Mouse (Mus musculus) forebrain, embryonic 13.5 days (tissue): ENCODE results near the gene Man2a1. TPM values are rescaled to one million over a fixed set of nuclear protein-coding genes. Genes with fewer than 3 reads are reported as not detected.
"Not testable (repeated sequence)": the region's sequence is repeated elsewhere in the genome, so short reads cannot be mapped to it uniquely, and the experiment has no call there.

ENCODE experiments used
- ATAC-seq: fragments of 200-750 bp; cut with Nextera tagmentation; 2 replicates; pipeline ENCODE4 v1.8.0; 2017
- H3K27ac ChIP-seq: fragments of 300-500 bp; sonication (generic); 2 replicates; pipeline ENCODE4 v1.5.1; 2015; ENCODE audit warnings: inconsistent platforms, mild to moderate bottlenecking, moderate library complexity
- H3K27me3 ChIP-seq: fragments of 300-500 bp; sonication (generic); 2 replicates; pipeline ENCODE4 v1.6.1; 2015; ENCODE audit warnings: mild to moderate bottlenecking, inconsistent platforms
- H3K36me3 ChIP-seq: fragments of 300-500 bp; sonication (generic); 2 replicates; pipeline ENCODE4 v1.6.1; 2015; ENCODE audit warnings: mild to moderate bottlenecking, inconsistent platforms; ENCODE audit not compliant: poor library complexity, severe bottlenecking
- H3K4me1 ChIP-seq: fragments of 300-500 bp; sonication (generic); 2 replicates; pipeline ENCODE4 v1.6.1; 2015; ENCODE audit warnings: inconsistent platforms
- H3K4me2 ChIP-seq: fragments of 300-500 bp; sonication (generic); 2 replicates; pipeline ENCODE4 v1.6.1; 2015; ENCODE audit warnings: inconsistent platforms, mild to moderate bottlenecking, moderate library complexity
- H3K4me3 ChIP-seq: fragments of 300-500 bp; sonication (generic); 2 replicates; pipeline ENCODE4 v1.5.1; 2015; ENCODE audit warnings: mild to moderate bottlenecking, inconsistent platforms
- H3K9ac ChIP-seq: fragments of 300-500 bp; sonication (generic); 2 replicates; pipeline ENCODE4 v1.6.1; 2015; ENCODE audit warnings: mild to moderate bottlenecking, inconsistent platforms
- H3K9me3 ChIP-seq: fragments of 300-500 bp; sonication (generic); replicated peaks from 2 replicates; pipeline ENCODE4 v1.6.1; 2016; ENCODE audit warnings: inconsistent platforms
- WGBS: fragments of 180-500 bp; shearing (Covaris S2); methylation state at CpG from one replicate; pipeline ENCODE4 v1.1.7; 2015; 5-methylcytosine and 5-hydroxymethylcytosine counted together
- polyA plus RNA-seq: library from polyadenylated mRNA; unstranded; fragments of >200 nt; fragmentation: Nextera tagmentation; extraction: Ambion mirVana; gene quantifications from 2 replicates; pipeline ENCODE4 v1.2.1, GENCODE M21; 2015

The Man2a1 gene
- polyA plus RNA-seq, 1 experiment from 2014 or later, result 3.2 TPM

DNA sequence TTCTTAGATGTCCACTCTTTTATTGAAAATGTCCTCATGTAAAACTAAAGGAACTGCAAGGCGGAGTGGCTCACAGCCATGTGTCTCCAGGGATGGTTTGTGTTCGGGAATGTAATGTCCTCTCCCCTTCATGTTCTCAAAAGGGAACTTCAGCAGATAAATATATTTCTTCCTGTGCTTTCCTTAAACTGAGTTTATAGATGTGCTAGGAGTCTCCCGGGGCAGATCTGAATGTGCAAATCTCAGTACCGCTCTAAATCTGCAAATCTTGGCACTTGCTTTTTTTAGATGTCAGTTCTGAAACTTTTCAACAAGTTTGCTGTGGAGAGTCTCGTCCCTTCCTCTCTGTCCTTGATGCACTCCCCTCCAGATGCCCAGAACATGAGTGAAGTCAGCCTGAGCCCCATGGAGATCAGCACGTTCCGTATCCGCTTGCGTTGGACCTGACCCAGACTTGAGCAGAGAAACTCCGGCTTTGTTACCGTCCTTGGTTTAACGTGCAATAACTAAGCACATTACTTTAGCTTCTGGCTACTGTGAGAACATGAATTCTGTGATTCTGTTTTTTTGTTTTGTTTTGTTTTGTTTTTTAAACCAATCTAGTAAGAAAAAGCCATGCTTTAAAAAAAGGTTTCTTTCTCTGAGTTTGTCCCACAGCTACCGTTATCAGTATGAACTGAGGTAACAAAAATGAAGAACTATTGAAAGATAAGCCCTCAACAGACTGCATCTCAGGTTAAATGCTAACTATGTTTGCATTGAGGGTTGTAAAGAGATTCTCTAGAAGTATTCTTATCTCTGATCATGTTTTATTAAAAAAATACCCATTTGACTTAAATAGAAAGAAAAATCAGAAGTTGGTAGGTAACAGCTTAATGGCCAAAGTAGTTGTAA is 151.8 kb downstream of the Man2a1 start:
- WGBS, result 95% methylated on average over 13 of the region's 13 CpGs
- H3K4me3 ChIP-seq, result no peak overlapping the region
- H3K27me3 ChIP-seq, result no peaks in the 10 kb centered on the region
- H3K4me2 ChIP-seq, result no peak overlapping the region
- H3K9me3 ChIP-seq, result no peaks in the 10 kb centered on the region
- no peak overlapping the region for H3K9ac ChIP-seq
- no peak for ATAC-seq
- H3K27ac ChIP-seq, result no peak overlapping the region
- no peaks in the 10 kb centered on the region for H3K4me1 ChIP-seq
- 0 out of 2 replicates have a peak, but pooled peaks cover 6% of the 10 kb centered on the region for H3K36me3 ChIP-seq

DNA sequence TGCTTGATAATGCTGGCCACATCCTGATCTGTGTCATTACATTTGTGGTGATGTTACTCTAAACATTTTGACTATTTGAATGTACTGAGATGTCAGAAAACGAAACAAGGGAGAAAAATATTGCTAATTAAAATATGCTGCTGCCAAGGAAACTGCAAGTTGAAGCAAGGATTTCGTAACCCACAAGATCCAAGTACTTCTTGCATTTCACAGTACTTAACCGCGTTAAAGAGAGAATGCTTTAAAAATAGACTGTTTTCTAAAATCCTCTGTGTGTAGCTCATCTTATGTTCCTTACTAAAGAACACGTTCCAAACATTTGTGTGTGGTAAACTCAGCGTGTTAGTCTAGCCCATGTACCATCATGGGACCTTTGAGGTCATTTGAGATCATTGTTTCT is 153.0 kb downstream of the Man2a1 start:
- Histone ChIP-seq H3K4me2 (no peak overlapping the region), H3K4me1 (no peaks in the 10 kb centered on the region), H3K9me3 (no peaks in the 10 kb centered on the region), H3K36me3 (0 out of 2 replicates have a peak, but pooled peaks cover 6% of the 10 kb centered on the region), H3K27me3 (no peaks in the 10 kb centered on the region), H3K9ac (no peak overlapping the region), H3K27ac (no peak overlapping the region), H3K4me3 (no peak overlapping the region)
- no peak for ATAC-seq
- 88% methylated on average over 6 of the region's 6 CpGs for WGBS

DNA sequence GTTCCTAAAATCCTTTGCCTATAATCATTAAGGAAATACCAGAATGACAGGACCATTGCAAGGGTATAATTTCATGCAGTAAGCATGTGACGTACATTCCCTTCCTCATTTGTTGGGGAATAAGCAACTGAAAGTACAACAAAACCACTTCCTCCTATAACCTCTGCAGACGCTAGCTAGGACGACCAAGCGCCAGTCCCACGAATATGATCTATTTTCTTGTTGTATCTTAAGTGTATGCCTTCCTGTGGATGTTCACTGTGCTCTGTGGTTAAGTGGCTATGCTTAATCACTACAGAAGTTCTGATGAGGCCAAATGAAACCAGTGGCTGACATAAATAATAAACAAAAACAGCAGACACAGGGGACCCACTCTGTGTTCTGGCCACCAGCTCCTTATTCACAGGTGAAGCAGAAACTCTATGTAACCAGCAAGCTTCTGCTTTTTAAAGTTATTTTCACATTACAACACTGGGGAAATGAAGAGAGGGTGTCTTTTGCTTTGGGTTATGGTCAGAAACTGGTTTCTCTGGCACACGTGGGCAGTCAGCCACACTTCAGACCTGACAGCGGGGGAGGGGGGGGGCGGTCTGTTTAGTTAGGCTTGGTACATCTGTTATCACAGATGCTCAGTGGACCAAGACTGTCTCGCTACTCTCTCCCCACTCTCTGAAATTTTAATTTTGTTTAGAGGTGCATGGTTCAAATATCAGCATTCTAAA is 153.8 kb downstream of the Man2a1 start:
- Histone ChIP-seq H3K4me1 (no peaks in the 10 kb centered on the region), H3K4me3 (no peak overlapping the region), H3K27me3 (no peaks in the 10 kb centered on the region), H3K9ac (no peak overlapping the region), H3K9me3 (no peaks in the 10 kb centered on the region), H3K27ac (no peak overlapping the region), H3K36me3 (0 out of 2 replicates have a peak, but pooled peaks cover 6% of the 10 kb centered on the region), H3K4me2 (no peak overlapping the region)
- peak; percentile 65; the same call in 1 of the 2 replicates for ATAC-seq
- WGBS, result 77% methylated on average over 9 of the region's 9 CpGs

DNA sequence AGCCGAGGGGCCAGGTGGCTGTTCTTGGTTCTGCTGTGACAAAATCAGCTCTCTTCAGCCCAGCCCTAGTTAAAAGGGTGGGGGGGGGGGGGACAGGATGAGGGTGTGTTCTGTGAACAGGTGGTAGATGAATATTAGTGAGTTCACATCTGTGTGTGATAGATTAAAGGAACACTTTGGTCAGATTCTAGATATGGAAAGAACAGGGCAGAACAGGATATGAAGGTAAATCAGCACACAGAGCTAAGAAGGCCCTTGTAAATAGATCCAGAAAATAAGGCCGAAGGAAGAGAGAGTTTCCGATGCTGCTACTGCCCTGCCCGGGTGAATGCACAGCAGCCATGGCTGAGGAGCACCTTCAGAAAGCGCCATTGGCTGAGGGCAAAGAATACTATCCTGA is 154.7 kb downstream of the Man2a1 start:
- ATAC-seq, result 0 out of 2 replicates have a peak, but pooled peaks have one; percentile 38

DNA sequence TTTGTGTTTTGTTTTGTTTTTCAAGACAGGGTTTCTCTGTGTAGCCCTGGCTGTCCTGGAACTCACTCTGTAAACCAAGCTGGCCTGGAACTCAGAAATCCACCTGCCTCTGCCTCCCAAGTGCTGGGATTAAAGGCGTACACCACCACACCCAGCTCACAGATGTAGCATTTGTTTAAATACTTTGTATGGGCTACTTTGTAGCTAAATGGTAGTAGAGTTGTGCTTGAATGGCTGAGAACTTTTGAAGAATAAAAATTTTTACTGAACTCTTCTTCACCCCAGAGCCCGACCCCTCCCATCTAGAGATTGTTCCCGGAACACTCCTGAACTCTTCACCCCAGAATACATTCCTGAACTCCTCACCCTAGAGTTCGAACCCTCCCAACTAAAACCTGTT is 162.1 kb downstream of the Man2a1 start:
- not testable (repeated sequence) for H3K9ac ChIP-seq, H3K27ac ChIP-seq, H3K36me3 ChIP-seq, ATAC-seq, H3K9me3 ChIP-seq, H3K4me3 ChIP-seq, H3K27me3 ChIP-seq, H3K4me1 ChIP-seq, H3K4me2 ChIP-seq
- WGBS, result 85% methylated on average over 4 of the region's 4 CpGs

More for the DNA sequence above, 154.7 kb downstream of the Man2a1 start:
- no peak overlapping the region for H3K9ac ChIP-seq
- WGBS, result 84% methylated on average over 5 of the region's 5 CpGs
- no peak overlapping the region for H3K27ac ChIP-seq
- H3K4me1 ChIP-seq, result no peaks in the 10 kb centered on the region
- H3K9me3 ChIP-seq, result no peaks in the 10 kb centered on the region
- H3K27me3 ChIP-seq, result no peaks in the 10 kb centered on the region
- no peak overlapping the region for H3K4me3 ChIP-seq
- 0 out of 2 replicates have a peak, but pooled peaks cover 6% of the 10 kb centered on the region for H3K36me3 ChIP-seq
- no peak overlapping the region for H3K4me2 ChIP-seq

DNA sequence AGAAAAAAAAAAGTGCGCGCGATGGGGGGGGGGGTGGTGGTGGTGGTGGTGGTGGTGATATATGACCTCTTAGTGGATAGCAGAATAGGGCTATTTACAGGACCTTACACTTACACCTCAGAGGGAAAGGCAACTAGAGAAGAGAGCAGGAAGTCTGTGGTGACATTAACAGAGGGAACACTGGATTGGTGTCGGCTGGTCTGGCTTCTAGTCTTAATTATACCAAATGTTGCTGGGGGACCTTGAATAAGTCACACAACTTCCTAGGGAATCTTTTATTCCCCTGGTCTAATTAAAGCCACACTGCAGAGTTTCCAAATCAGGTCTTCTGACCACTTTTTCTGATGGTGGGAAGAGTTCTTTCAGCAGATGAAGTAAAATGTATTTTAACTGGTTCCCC is 163.0 kb downstream of the Man2a1 start:
- H3K9me3 ChIP-seq, result no peaks in the 10 kb centered on the region
- 87% methylated on average over 4 of the region's 4 CpGs for WGBS
- H3K4me2 ChIP-seq, result no peak overlapping the region
- H3K4me3 ChIP-seq, result no peak overlapping the region
- H3K36me3 ChIP-seq, result no peaks in the 10 kb centered on the region
- H3K27me3 ChIP-seq, result no peaks in the 10 kb centered on the region
- H3K9ac ChIP-seq, result no peak overlapping the region
- no peak for ATAC-seq
- no peaks in the 10 kb centered on the region for H3K4me1 ChIP-seq
- H3K27ac ChIP-seq, result no peak overlapping the region

DNA sequence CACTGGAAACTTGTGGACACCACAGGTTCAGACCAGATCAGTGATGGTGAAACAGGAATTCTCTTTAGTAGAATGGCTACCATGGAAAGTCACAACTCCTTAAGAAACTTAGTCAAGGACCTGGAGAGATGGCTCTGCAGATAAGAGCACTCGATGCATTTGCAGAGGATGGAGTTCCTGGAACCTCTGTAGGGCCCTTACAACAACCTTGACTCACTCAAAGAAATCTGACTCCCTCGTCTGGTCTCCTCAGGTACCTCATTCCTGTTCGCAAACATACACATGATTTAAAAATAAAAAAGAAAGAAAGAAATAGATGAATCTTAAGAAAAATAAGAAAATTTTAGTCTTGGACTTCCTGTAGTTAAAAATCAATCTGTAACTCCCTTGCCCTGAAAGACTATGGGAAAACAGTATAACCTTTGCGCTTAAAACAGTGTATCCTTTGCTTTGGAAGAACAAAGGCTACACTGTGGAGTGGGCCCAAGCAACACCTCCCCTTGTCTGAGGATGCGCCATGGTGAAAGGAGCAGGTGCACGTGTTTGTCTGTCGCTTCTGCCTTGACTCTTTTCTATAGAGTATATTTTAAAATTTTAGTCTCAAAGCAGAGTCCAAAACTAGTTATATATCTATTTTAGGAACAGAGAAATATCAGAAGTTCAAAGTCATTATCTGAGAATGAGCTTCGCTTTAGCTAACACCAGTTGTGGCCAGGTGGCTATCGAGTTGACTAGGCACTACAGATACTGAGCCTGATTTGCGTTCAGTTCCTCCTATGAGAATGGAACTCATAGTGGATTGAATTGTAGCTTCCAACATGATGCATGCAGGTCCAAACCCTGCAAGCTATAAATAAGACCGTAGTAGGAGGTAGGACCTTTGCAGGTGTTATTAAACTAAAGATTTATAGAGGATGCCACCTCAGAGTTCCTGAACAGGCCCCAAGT is 163.9 kb downstream of the Man2a1 start:
- no peak overlapping the region for H3K27ac ChIP-seq
- H3K4me3 ChIP-seq, result no peak overlapping the region
- H3K9me3 ChIP-seq, result no peaks in the 10 kb centered on the region
- WGBS, result 91% methylated on average over 11 of the region's 11 CpGs
- ATAC-seq, result no peak
- no peaks in the 10 kb centered on the region for H3K27me3 ChIP-seq
- no peak overlapping the region for H3K9ac ChIP-seq
- no peaks in the 10 kb centered on the region for H3K36me3 ChIP-seq
- H3K4me1 ChIP-seq, result no peaks in the 10 kb centered on the region
- no peak overlapping the region for H3K4me2 ChIP-seq

DNA sequence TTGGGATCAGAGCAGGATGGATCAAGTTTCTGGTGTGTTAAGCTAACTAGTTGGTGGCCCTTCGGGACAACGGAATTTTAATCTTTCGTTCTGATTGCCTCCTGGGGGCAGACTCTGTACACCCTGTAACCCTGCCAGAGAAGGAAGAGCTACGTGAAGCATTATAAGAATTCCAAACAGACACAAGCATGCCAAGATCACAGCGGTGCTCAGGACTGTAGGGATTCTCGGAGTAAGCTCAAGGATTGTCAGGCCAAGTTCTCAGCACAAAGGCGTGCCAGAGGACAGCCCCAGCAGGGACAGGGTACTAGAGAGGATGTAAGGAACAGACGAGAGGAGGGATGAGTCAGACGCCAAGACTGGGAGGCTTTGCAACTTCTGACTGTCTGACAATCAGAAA is 164.8 kb downstream of the Man2a1 start:
- H3K36me3 ChIP-seq, result no peaks in the 10 kb centered on the region
- H3K4me3 ChIP-seq, result no peak overlapping the region
- no peak overlapping the region for H3K9ac ChIP-seq
- H3K27ac ChIP-seq, result no peak overlapping the region
- ATAC-seq, result no peak
- H3K4me1 ChIP-seq, result peaks cover 1% of the 10 kb centered on the region; the same call in 1 of the 2 replicates
- no peak overlapping the region for H3K4me2 ChIP-seq
- H3K9me3 ChIP-seq, result no peaks in the 10 kb centered on the region
- 71% methylated on average over 9 of the region's 9 CpGs for WGBS
- H3K27me3 ChIP-seq, result no peaks in the 10 kb centered on the region

DNA sequence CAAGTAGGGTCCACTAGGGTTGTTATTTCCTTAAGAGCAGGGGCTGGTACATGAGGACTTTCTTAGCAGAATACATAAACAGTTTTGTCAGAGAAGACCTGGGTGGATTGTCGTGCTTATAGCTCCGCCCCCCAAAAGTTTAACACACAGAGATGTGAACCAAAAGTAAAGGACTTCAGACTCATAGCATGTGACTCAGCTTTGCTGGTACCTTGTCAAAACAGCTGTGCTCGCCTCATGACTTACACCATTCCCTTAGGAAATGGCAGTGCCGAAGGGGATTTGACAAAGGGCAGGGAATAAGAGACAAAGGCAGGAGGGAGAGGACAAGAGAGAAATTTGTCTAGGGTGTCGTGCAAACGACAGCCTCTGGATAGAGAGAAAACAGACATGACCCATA is 166.0 kb downstream of the Man2a1 start:
- Histone ChIP-seq H3K36me3 (no peaks in the 10 kb centered on the region), H3K27ac (no peak overlapping the region), H3K9me3 (no peaks in the 10 kb centered on the region), H3K4me2 (no peak overlapping the region), H3K4me1 (peaks cover 4% of the 10 kb centered on the region; the same call in 1 of the 2 replicates), H3K9ac (no peak overlapping the region), H3K4me3 (no peak overlapping the region), H3K27me3 (no peaks in the 10 kb centered on the region)
- 73% methylated on average over 6 of the region's 6 CpGs for WGBS
- no peak for ATAC-seq

DNA sequence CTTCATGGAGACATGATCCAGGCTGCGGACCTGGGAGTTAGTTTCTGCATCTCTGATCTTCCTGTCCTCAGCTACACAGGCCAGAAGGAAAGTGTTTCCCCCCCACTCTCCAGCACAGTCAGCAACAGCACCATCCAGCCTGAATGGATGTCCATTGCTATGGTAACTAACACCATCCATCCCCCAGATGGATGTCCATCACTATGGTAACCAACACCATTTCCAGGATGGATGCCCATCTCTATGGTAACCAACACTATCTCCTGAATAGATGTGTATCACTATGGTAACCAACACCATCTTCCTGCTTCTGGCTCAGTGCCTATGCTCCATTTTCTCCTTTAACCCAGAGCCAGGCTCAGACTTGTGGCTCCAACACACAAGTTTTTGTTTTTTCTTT is 169.7 kb downstream of the Man2a1 start:
- no peak overlapping the region for H3K4me3 ChIP-seq
- ATAC-seq, result peak; percentile 85
- no peak overlapping the region for H3K4me2 ChIP-seq
- no peak overlapping the region for H3K27ac ChIP-seq
- WGBS, result 74% methylated on average over 1 of the region's 1 CpGs
- no peaks in the 10 kb centered on the region for H3K27me3 ChIP-seq
- no peaks in the 10 kb centered on the region for H3K36me3 ChIP-seq
- H3K9me3 ChIP-seq, result no peaks in the 10 kb centered on the region
- peaks cover 4% of the 10 kb centered on the region; the same call in 1 of the 2 replicates for H3K4me1 ChIP-seq
- no peak overlapping the region for H3K9ac ChIP-seq

DNA sequence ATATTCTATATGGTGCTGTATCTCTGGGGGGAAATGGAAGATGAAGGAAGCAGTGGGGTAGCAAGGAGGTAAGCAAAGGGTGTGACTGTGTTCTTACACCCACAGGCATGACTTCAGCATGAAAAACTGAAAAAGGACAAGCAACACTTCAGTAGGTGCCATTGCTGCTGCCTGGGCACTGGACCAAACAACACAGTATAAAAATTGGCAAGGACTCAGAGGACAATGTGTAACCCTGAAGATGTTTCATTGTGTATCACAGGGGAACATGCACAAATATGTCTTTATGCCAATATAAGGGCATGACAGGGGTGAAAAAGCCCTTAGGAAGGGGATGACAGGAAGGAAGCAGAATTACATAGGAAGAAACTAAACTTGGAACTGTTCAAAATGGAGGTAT is 172.1 kb downstream of the Man2a1 start:
- Histone ChIP-seq H3K4me3 (no peak overlapping the region), H3K9me3 (no peaks in the 10 kb centered on the region), H3K27me3 (no peaks in the 10 kb centered on the region), H3K36me3 (no peaks in the 10 kb centered on the region), H3K4me1 (peaks cover 4% of the 10 kb centered on the region; the same call in 1 of the 2 replicates), H3K4me2 (no peak overlapping the region), H3K9ac (no peak overlapping the region), H3K27ac (no peak overlapping the region)
- no peak for ATAC-seq
